Mouse (Mus musculus): ENCODE measurements around the gene Tnrc6b.

GRCm38 (mm10) chr15:80800765-80801164 is 89.7 kb downstream of the Tnrc6b start:
- TF ChIP-seq CTCF (IDR thresholded peaks at IDR 0.05; ENCODE audit: low read depth) (no peak), EP300 (IDR thresholded peaks at IDR 0.05; ENCODE audit: low read depth) (no peak)
